Mouse (Mus musculus) embryonic fibroblast, embryonic 13.5 days (primary cell): Measurements from ENCODE around the gene Camta1.

Source experiments
- CTCF ChIP-seq: IDR thresholded peaks from 2 replicates; pipeline ENCODE4 v1.5.1; 2011; ENCODE audit warnings: mild to moderate bottlenecking, control low read depth, low read length, moderate library complexity, borderline replicate concordance; ENCODE audit not compliant: insufficient read depth
- POLR2A ChIP-seq: IDR thresholded peaks from 2 replicates; pipeline ENCODE4 v1.6.1; 2011; ENCODE audit warnings: low read depth, mild to moderate bottlenecking, control low read depth, low read length, moderate library complexity

DNA sequence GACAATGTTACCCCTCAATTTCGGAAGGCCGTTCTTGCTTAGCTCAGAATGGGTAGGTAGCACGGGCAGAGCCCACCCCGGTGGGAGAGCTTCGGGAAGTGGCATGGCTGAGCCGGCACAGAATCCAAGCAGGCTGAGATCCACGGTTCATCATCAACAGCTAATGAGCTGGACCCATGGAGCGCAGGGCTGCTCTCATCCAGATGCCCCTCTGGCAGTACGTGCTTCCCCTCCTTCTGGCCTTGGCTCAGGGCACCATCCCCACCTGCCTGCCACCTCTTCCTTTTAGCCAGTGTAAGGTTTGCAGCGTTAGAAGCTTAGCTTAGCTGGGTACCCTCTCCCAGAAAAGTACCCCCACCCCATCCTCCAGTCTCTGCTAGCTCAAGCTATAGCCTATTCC is 545.2 kb downstream of the Camta1 start:
- no peak for TF ChIP-seq CTCF
- TF ChIP-seq POLR2A = no peak
